Mouse (Mus musculus) forebrain, embryonic 11.5 days (tissue): ENCODE measurements around the gene Hmx1. TPM values are rescaled to one million over a fixed set of nuclear protein-coding genes. Genes with fewer than 3 reads are reported as not detected.
A peak's percentile ranks its signal among the peaks of the same experiment; 100 is the strongest.

ENCODE experiments used
- ATAC-seq: fragments of 200-750 bp; cut with Nextera tagmentation; replicated peaks from 2 replicates; pipeline ENCODE4 v1.8.0; 2017; ENCODE audit warnings: moderate TSS enrichment; ENCODE audit not compliant: low FRiP score
- DNase-seq: peaks from one replicate; pipeline ENCODE4 v3.0.0-alpha.2; 2017; ENCODE audit warnings: low spot score
- H3K27ac ChIP-seq: fragments of 300-500 bp; sonication (generic); 2 replicates; pipeline ENCODE4 v1.5.1; 2014; ENCODE audit warnings: low read depth, low read length
- H3K27me3 ChIP-seq: fragments of 300-500 bp; sonication (generic); 2 replicates; pipeline ENCODE4 v1.6.1; 2014; ENCODE audit warnings: mild to moderate bottlenecking, low read length, mixed read lengths; ENCODE audit not compliant: control insufficient read depth, insufficient read depth
- H3K36me3 ChIP-seq: fragments of 300-500 bp; sonication (generic); 2 replicates; pipeline ENCODE4 v1.6.1; 2014; ENCODE audit warnings: mild to moderate bottlenecking, low read length, moderate library complexity, mixed read lengths; ENCODE audit not compliant: control insufficient read depth, insufficient read depth
- H3K4me1 ChIP-seq: fragments of 300-500 bp; sonication (generic); replicated peaks from 2 replicates; pipeline ENCODE4 v1.6.1; 2014; ENCODE audit warnings: low read length, mixed read lengths; ENCODE audit not compliant: control insufficient read depth, insufficient read depth
- H3K4me2 ChIP-seq: fragments of 300-500 bp; sonication (generic); 2 replicates; pipeline ENCODE4 v1.6.1; 2014; ENCODE audit warnings: low read depth, mild to moderate bottlenecking, low read length, moderate library complexity, mixed read lengths; ENCODE audit not compliant: severe bottlenecking
- H3K4me3 ChIP-seq: fragments of 300-500 bp; sonication (generic); 2 replicates; pipeline ENCODE4 v1.5.1; 2014; ENCODE audit warnings: low read depth, low read length
- H3K9ac ChIP-seq: fragments of 300-500 bp; sonication (generic); 2 replicates; pipeline ENCODE4 v1.6.1; 2014; ENCODE audit warnings: low read length
- H3K9me3 ChIP-seq: fragments of 300-500 bp; sonication (generic); 2 replicates; pipeline ENCODE4 v1.6.1; 2016; ENCODE audit warnings: low read length, mixed read lengths; ENCODE audit not compliant: control insufficient read depth
- whole genome bisulfite sequencing: fragments of 180-500 bp; shearing (Covaris S2); extraction: QIAGEN DNeasy Blood & Tissue Kit; methylation state at CpG from one replicate; pipeline ENCODE4 v1.1.7; 2014; 5-methylcytosine and 5-hydroxymethylcytosine counted together
- polyA plus RNA-seq: library from polyadenylated mRNA; unstranded; fragments of >200 nt; fragmentation: Nextera tagmentation; extraction: Ambion mirVana; gene quantifications from 2 replicates; pipeline ENCODE4 v1.2.1, GENCODE M21; 2014

Hmx1 gene
- polyA plus RNA-seq, 1 experiment from 2014 or later, result 0.44 TPM

GRCm38 (mm10) chr5:35438805-35439204 lies 49.9 kb downstream of the Hmx1 start:
- ATAC-seq (no peak), DNase-seq (no peak)
- Histone ChIP-seq H3K27me3 (no peaks in the 10 kb centered on the region), H3K4me2 (no peak overlapping the region), H3K4me3 (no peak overlapping the region), H3K9me3 (peaks cover 6% of the 10 kb centered on the region; the same call in 1 of the 2 replicates), H3K9ac (no peak overlapping the region), H3K36me3 (no peaks in the 10 kb centered on the region), H3K27ac (no peak overlapping the region), H3K4me1 (no peaks in the 10 kb centered on the region)
- 83% methylated on average over 6 of the region's 6 CpGs for WGBS

- H3K27ac ChIP-seq, result no peak overlapping the region
- no peak for DNase-seq
- H3K9ac ChIP-seq, result no peak overlapping the region
- no peak overlapping the region for H3K4me3 ChIP-seq
- H3K9me3 ChIP-seq, result peaks cover 6% of the 10 kb centered on the region; the same call in 1 of the 2 replicates
- ATAC-seq, result no peak
- no peaks in the 10 kb centered on the region for H3K27me3 ChIP-seq
- no peak overlapping the region for H3K4me2 ChIP-seq
- WGBS, result 65% methylated on average over 8 of the region's 8 CpGs
- H3K4me1 ChIP-seq, result no peaks in the 10 kb centered on the region
- no peaks in the 10 kb centered on the region for H3K36me3 ChIP-seq
Observed at GRCm38 (mm10) chr5:35440459-35440858, 51.6 kb downstream of the Hmx1 start.

GRCm38 (mm10) chr5:35441411-35441810 lies 52.5 kb downstream of the Hmx1 start:
- Histone ChIP-seq H3K9ac (no peak overlapping the region), H3K4me3 (no peak overlapping the region), H3K27ac (no peak overlapping the region), H3K4me1 (no peaks in the 10 kb centered on the region), H3K4me2 (no peak overlapping the region), H3K27me3 (no peaks in the 10 kb centered on the region), H3K9me3 (peaks cover 6% of the 10 kb centered on the region; the same call in 1 of the 2 replicates), H3K36me3 (no peaks in the 10 kb centered on the region)
- ATAC-seq (no peak), DNase-seq (no peak)
- 72% methylated on average over 9 of the region's 9 CpGs for WGBS

- ATAC-seq (no peak), DNase-seq (no peak)
- no peak overlapping the region for H3K4me3 ChIP-seq
- no peaks in the 10 kb centered on the region for H3K9me3 ChIP-seq
- H3K27me3 ChIP-seq, result no peaks in the 10 kb centered on the region
- peaks cover 3% of the 10 kb centered on the region; the same call in 1 of the 2 replicates for H3K4me1 ChIP-seq
- no peak overlapping the region for H3K9ac ChIP-seq
- WGBS, result 82% methylated on average over 12 of the region's 12 CpGs
- H3K4me2 ChIP-seq, result no peak overlapping the region
- H3K36me3 ChIP-seq, result no peaks in the 10 kb centered on the region
- no peak overlapping the region for H3K27ac ChIP-seq
Observed at GRCm38 (mm10) chr5:35444731-35445130, 55.8 kb downstream of the Hmx1 start.

GRCm38 (mm10) chr5:35447656-35448443 lies 58.9 kb downstream of the Hmx1 start:
- ATAC-seq, result peak; percentile 90
- 16% methylated on average over 27 of the region's 27 CpGs for WGBS
- Histone ChIP-seq H3K9ac (peak overlapping the region; percentile 51), H3K4me3 (peak overlapping the region; percentile 12; the same call in 1 of the 2 replicates), H3K4me1 (peaks cover 3% of the 10 kb centered on the region; the same call in 1 of the 2 replicates), H3K27ac (peak overlapping the region; percentile 6; the same call in 1 of the 2 replicates), H3K36me3 (no peaks in the 10 kb centered on the region), H3K4me2 (peak overlapping the region; percentile 61), H3K27me3 (no peaks in the 10 kb centered on the region), H3K9me3 (no peaks in the 10 kb centered on the region)
- DNase-seq, result peak; percentile 86

Other genes starting within 250 kb of the Hmx1 start
- gene Adra2c, start 110.8 kb upstream of the Hmx1 start, polyA plus RNA-seq, result 0.05 TPM in 1 of 2 replicates, not detected in the other
- 4.3 and 4.7 TPM in 2 replicates for gene Cpz, start 136.6 kb downstream of the Hmx1 start, polyA plus RNA-seq
- gene Trmt44, start 186.0 kb downstream of the Hmx1 start, polyA plus RNA-seq, result 10.5 and 12.0 TPM in 2 replicates
- 15.5 and 15.6 TPM in 2 replicates for gene Acox3, start 193.9 kb downstream of the Hmx1 start, polyA plus RNA-seq